Mouse (Mus musculus) midbrain, embryonic 13.5 days (tissue): ENCODE measurements around the gene Rcor2. TPM values are rescaled to one million over a fixed set of nuclear protein-coding genes. Genes with fewer than 3 reads are reported as not detected.

Source experiments
- ATAC-seq: fragments of 200-750 bp; cut with Nextera tagmentation; 2 replicates; pipeline ENCODE4 v1.8.0; 2017; ENCODE audit warnings: mild to moderate bottlenecking, moderate TSS enrichment, moderate library complexity
- H3K27ac ChIP-seq: fragments of 300-500 bp; sonication (generic); 2 replicates; pipeline ENCODE4 v1.5.1; 2015; ENCODE audit warnings: inconsistent platforms, mild to moderate bottlenecking, moderate library complexity
- H3K27me3 ChIP-seq: fragments of 300-500 bp; sonication (generic); 2 replicates; pipeline ENCODE4 v1.6.1; 2015; ENCODE audit warnings: mild to moderate bottlenecking, inconsistent platforms
- H3K36me3 ChIP-seq: fragments of 300-500 bp; sonication (generic); 2 replicates; pipeline ENCODE4 v1.6.1; 2015; ENCODE audit warnings: mild to moderate bottlenecking, inconsistent platforms
- H3K4me1 ChIP-seq: fragments of 300-500 bp; sonication (generic); replicated peaks from 2 replicates; pipeline ENCODE4 v1.6.1; 2015; ENCODE audit warnings: inconsistent platforms
- H3K4me2 ChIP-seq: fragments of 300-500 bp; sonication (generic); replicated peaks from 2 replicates; pipeline ENCODE4 v1.6.1; 2015; ENCODE audit warnings: moderate library complexity, mild to moderate bottlenecking, inconsistent platforms
- H3K4me3 ChIP-seq: fragments of 300-500 bp; sonication (generic); replicated peaks from 2 replicates; pipeline ENCODE4 v1.5.1; 2015; ENCODE audit warnings: mild to moderate bottlenecking, inconsistent platforms
- H3K9ac ChIP-seq: fragments of 300-500 bp; sonication (generic); replicated peaks from 2 replicates; pipeline ENCODE4 v1.6.1; 2015; ENCODE audit warnings: mild to moderate bottlenecking, inconsistent platforms
- H3K9me3 ChIP-seq: fragments of 300-500 bp; sonication (generic); 2 replicates; pipeline ENCODE4 v1.6.1; 2016; ENCODE audit warnings: mild to moderate bottlenecking, inconsistent platforms
- WGBS: fragments of 180-500 bp; shearing (Covaris S2); methylation state at CpG from one replicate; pipeline ENCODE4 v1.1.7; 2015; 5-methylcytosine and 5-hydroxymethylcytosine counted together
- polyA plus RNA-seq: library from polyadenylated mRNA; unstranded; fragments of >200 nt; fragmentation: Nextera tagmentation; extraction: Ambion mirVana; gene quantifications from 2 replicates; pipeline ENCODE4 v1.2.1, GENCODE M21; 2015

Rcor2 gene
- polyA plus RNA-seq, 1 experiment from 2014 or later: 52.8 TPM

GRCm38 (mm10) chr19:7279114-7279513 is 12.0 kb downstream of the Rcor2 start:
- 40% methylated on average over 6 of the region's 6 CpGs for WGBS
- peaks cover 94% of the 10 kb centered on the region for H3K36me3 ChIP-seq
- ATAC-seq: peak; percentile 32
- no peaks in the 10 kb centered on the region for H3K27me3 ChIP-seq
- H3K4me2 ChIP-seq: no peak overlapping the region
- H3K4me1 ChIP-seq: peaks cover 51% of the 10 kb centered on the region
- no peak overlapping the region for H3K4me3 ChIP-seq
- no peaks in the 10 kb centered on the region for H3K9me3 ChIP-seq
- peak overlapping the region; percentile 86 for H3K27ac ChIP-seq
- 0 out of 2 replicates have a peak overlapping the region, but pooled peaks have one; percentile 36 for H3K9ac ChIP-seq

- Histone ChIP-seq H3K9me3 (no peaks in the 10 kb centered on the region), H3K36me3 (peaks cover 95% of the 10 kb centered on the region), H3K4me2 (no peak overlapping the region), H3K27me3 (no peaks in the 10 kb centered on the region), H3K4me1 (peaks cover 35% of the 10 kb centered on the region), H3K4me3 (no peak overlapping the region), H3K27ac (no peak overlapping the region), H3K9ac (no peak overlapping the region; the same call in 1 of the 2 replicates)
- 87% methylated on average over 18 of the region's 18 CpGs for WGBS
- ATAC-seq: no peak
Measured at GRCm38 (mm10) chr19:7280557-7281330, 13.6 kb downstream of the Rcor2 start.

- Histone ChIP-seq H3K9ac (no peak overlapping the region), H3K4me1 (no peaks in the 10 kb centered on the region), H3K9me3 (no peaks in the 10 kb centered on the region), H3K27ac (no peak overlapping the region), H3K27me3 (no peaks in the 10 kb centered on the region), H3K4me2 (no peak overlapping the region), H3K4me3 (no peak overlapping the region), H3K36me3 (peaks cover 77% of the 10 kb centered on the region)
- no peak for ATAC-seq
- 95% methylated on average over 12 of the region's 12 CpGs for WGBS
Measured at GRCm38 (mm10) chr19:7286563-7287315, 19.6 kb downstream of the Rcor2 start.

- Histone ChIP-seq H3K27me3 (no peaks in the 10 kb centered on the region), H3K36me3 (peaks cover 62% of the 10 kb centered on the region), H3K27ac (no peak overlapping the region), H3K9ac (no peak overlapping the region), H3K4me3 (no peak overlapping the region), H3K4me1 (no peaks in the 10 kb centered on the region), H3K4me2 (no peak overlapping the region), H3K9me3 (no peaks in the 10 kb centered on the region)
- ATAC-seq: no peak
- WGBS: 85% methylated on average over 3 of the region's 3 CpGs
Measured at GRCm38 (mm10) chr19:7288288-7288687, 21.2 kb downstream of the Rcor2 start.

- no peaks in the 10 kb centered on the region for H3K9me3 ChIP-seq
- WGBS: 82% methylated on average over 2 of the region's 2 CpGs
- H3K9ac ChIP-seq: no peak overlapping the region
- no peak for ATAC-seq
- peaks cover 47% of the 10 kb centered on the region for H3K36me3 ChIP-seq
- no peak overlapping the region for H3K4me2 ChIP-seq
- H3K27ac ChIP-seq: no peak overlapping the region
- no peak overlapping the region for H3K4me3 ChIP-seq
- H3K27me3 ChIP-seq: no peaks in the 10 kb centered on the region
- no peaks in the 10 kb centered on the region for H3K4me1 ChIP-seq
Measured at GRCm38 (mm10) chr19:7289767-7290166, 22.6 kb downstream of the Rcor2 start.

- ATAC-seq: no peak
- Histone ChIP-seq H3K4me3 (no peak overlapping the region), H3K9ac (no peak overlapping the region), H3K36me3 (peaks cover 23% of the 10 kb centered on the region), H3K4me2 (no peak overlapping the region), H3K27ac (no peak overlapping the region), H3K27me3 (no peaks in the 10 kb centered on the region), H3K4me1 (no peaks in the 10 kb centered on the region), H3K9me3 (no peaks in the 10 kb centered on the region)
- WGBS: 86% methylated on average over 7 of the region's 7 CpGs
Measured at GRCm38 (mm10) chr19:7291958-7292709, 25.0 kb downstream of the Rcor2 start.

- Histone ChIP-seq H3K4me3 (no peak overlapping the region), H3K4me1 (peaks cover 7% of the 10 kb centered on the region), H3K9ac (no peak overlapping the region), H3K4me2 (no peak overlapping the region), H3K27me3 (no peaks in the 10 kb centered on the region), H3K27ac (no peak overlapping the region), H3K36me3 (peaks cover 14% of the 10 kb centered on the region), H3K9me3 (no peaks in the 10 kb centered on the region)
- no peak for ATAC-seq
- 69% methylated on average over 8 of the region's 8 CpGs for WGBS
Measured at GRCm38 (mm10) chr19:7294098-7294876, 27.2 kb downstream of the Rcor2 start.

- WGBS: 81% methylated on average over 15 of the region's 15 CpGs
- no peak overlapping the region for H3K27ac ChIP-seq
- no peak overlapping the region for H3K9ac ChIP-seq
- H3K27me3 ChIP-seq: no peaks in the 10 kb centered on the region
- H3K36me3 ChIP-seq: peaks cover 7% of the 10 kb centered on the region
- ATAC-seq: no peak
- H3K4me3 ChIP-seq: no peak overlapping the region
- no peaks in the 10 kb centered on the region for H3K9me3 ChIP-seq
- no peak overlapping the region for H3K4me2 ChIP-seq
- peaks cover 9% of the 10 kb centered on the region for H3K4me1 ChIP-seq
Measured at GRCm38 (mm10) chr19:7295071-7295658, 28.0 kb downstream of the Rcor2 start.

GRCm38 (mm10) chr19:7295959-7296358 is 28.8 kb downstream of the Rcor2 start:
- Histone ChIP-seq H3K27ac (no peak overlapping the region), H3K36me3 (peaks cover 3% of the 10 kb centered on the region), H3K27me3 (no peaks in the 10 kb centered on the region), H3K4me3 (no peak overlapping the region), H3K9ac (no peak overlapping the region), H3K9me3 (no peaks in the 10 kb centered on the region), H3K4me2 (no peak overlapping the region), H3K4me1 (peaks cover 9% of the 10 kb centered on the region)
- 95% methylated on average over 4 of the region's 4 CpGs for WGBS
- no peak for ATAC-seq

GRCm38 (mm10) chr19:7299052-7299451 is 31.9 kb downstream of the Rcor2 start:
- no peak overlapping the region for H3K27ac ChIP-seq

GRCm38 (mm10) chr19:7300078-7300477 is 33.0 kb downstream of the Rcor2 start:
- no peak overlapping the region for H3K27ac ChIP-seq
- no peak for ATAC-seq
- H3K9ac ChIP-seq: no peak overlapping the region
- no peak overlapping the region for H3K4me2 ChIP-seq
- H3K4me3 ChIP-seq: no peak overlapping the region
- H3K36me3 ChIP-seq: peaks cover 6% of the 10 kb centered on the region
- H3K4me1 ChIP-seq: peaks cover 9% of the 10 kb centered on the region
- H3K9me3 ChIP-seq: no peaks in the 10 kb centered on the region
- WGBS: 97% methylated on average over 1 of the region's 1 CpGs
- H3K27me3 ChIP-seq: no peaks in the 10 kb centered on the region

More at GRCm38 (mm10) chr19:7299052-7299451, 31.9 kb downstream of the Rcor2 start:
- H3K4me3 ChIP-seq: no peak overlapping the region
- ATAC-seq: peak; percentile 71
- no peaks in the 10 kb centered on the region for H3K9me3 ChIP-seq
- peaks cover 9% of the 10 kb centered on the region for H3K4me1 ChIP-seq
- no peak overlapping the region for H3K4me2 ChIP-seq
- no peaks in the 10 kb centered on the region for H3K27me3 ChIP-seq
- H3K9ac ChIP-seq: no peak overlapping the region
- H3K36me3 ChIP-seq: peaks cover 6% of the 10 kb centered on the region
